Mouse (Mus musculus) bone marrow macrophage, adult 2 months (primary cell): Measurements from ENCODE around the gene Ifnar2. TPM values are rescaled to one million over a fixed set of nuclear protein-coding genes. Genes with fewer than 3 reads are reported as not detected.
A peak's percentile ranks its signal among the peaks of the same experiment; 100 is the strongest.

Experiments used
- H3K27ac ChIP-seq: 2 replicates; pipeline ENCODE4 v1.5.1; 2012; ENCODE audit warnings: low read depth, low read length; ENCODE audit not compliant: insufficient read depth
- H3K4me1 ChIP-seq: 2 replicates; pipeline ENCODE4 v1.6.1; 2012; ENCODE audit warnings: low read length; ENCODE audit not compliant: control insufficient read depth, insufficient read depth
- H3K4me3 ChIP-seq: 2 replicates; pipeline ENCODE4 v1.5.1; 2012; ENCODE audit warnings: mild to moderate bottlenecking, low read length, moderate library complexity; ENCODE audit not compliant: insufficient read depth
- CTCF ChIP-seq: IDR thresholded peaks from 2 replicates; pipeline ENCODE4 v1.5.1; 2012; ENCODE audit warnings: low read depth, mild to moderate bottlenecking, low read length, moderate library complexity
- POLR2A ChIP-seq: IDR thresholded peaks from 2 replicates; pipeline ENCODE4 v1.6.1; 2012; ENCODE audit warnings: mild to moderate bottlenecking, low read depth, low read length, borderline replicate concordance
- polyA plus RNA-seq: library from polyadenylated mRNA; stranded (reverse); fragments of >200 nt; gene quantifications from 2 replicates; pipeline ENCODE4 v1.2.4, GENCODE M21; 2012; ENCODE audit not compliant: missing spikeins, insufficient read depth, insufficient read length

Ifnar2 gene
- polyA plus RNA-seq, result 237 and 238 TPM in 2 replicates

DNA sequence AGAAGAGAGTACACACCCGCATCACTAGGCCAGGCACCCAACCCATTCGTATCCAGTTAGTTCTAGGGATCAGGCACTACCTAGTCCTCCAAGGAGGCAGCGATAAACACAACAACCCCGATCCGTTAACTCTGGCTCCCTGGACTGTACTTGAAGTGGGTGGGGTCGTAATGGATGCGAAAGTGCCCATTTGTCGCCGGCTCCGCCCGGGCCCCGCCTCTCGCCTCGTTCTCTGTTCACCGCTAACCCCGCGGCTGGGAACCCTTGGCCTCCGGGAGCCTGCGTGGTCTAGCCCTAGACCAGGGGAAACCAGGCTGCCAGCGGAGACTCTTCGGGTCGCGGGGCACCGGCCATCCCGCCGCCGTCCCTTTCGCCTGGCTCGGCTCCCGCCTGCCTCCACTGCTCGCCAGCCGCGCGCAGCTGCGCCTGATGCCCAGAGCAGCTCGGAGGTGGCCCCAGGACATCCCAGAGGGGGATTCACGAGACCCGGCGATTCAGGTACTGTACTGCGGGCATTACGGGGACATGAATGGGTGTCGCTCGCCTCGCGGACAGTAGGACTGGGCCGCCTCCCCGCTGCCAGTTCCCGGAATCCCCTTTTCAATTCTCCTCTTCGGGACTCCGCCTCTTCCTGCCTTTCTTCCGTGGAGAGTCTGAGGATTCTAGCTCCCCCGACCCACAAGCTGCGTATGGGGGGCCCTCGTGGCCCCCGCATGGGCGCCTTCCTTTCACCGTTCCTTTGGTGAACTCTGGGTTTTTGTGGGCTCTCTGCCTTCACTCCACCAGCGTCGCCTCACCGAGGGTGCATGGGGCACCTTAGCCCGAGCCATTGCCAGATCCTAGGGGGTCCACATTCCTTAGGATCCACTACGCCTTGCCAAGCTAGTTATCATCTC is at the start of gene Ifnar2:
Gene Ifnar2, plus strand, starts transcription at position 207 of the 896 bp plus-strand sequence.
- Histone ChIP-seq H3K27ac (peak within 1 kb of the TSS; percentile 98), H3K4me1 (peaks cover 8% of the 10 kb centered on the region)
- no peak for TF ChIP-seq CTCF
- no peak; the same call in 1 of the 2 replicates for TF ChIP-seq POLR2A

DNA sequence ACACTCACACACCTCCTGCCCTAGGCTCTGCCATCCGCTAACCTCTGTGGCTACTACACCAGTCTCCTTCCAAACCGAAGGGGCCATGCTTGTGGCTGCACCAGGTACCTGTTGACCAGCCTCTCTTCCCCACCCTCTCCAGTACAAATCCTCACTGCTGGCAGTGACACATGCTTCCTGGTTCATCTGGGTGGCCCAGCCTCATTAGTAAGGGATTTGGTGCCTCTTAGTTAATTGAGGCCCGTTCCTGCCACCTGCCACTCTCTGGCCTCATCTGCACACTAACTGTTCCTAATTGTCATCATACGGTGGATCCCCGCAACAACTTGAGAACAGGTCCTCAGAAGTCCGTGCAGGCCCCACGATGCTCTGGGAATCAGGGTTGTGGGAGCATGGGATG is 45.0 kb upstream of the Ifnar2 start:
- H3K4me3 ChIP-seq, result no peak overlapping the region
- TF ChIP-seq CTCF (no peak), POLR2A (no peak)
- H3K27ac ChIP-seq, result no peak overlapping the region
- no peaks in the 10 kb centered on the region for H3K4me1 ChIP-seq

More for the DNA sequence above, at the start of gene Ifnar2:
- peak within 1 kb of the TSS; percentile 98 for H3K4me3 ChIP-seq

DNA sequence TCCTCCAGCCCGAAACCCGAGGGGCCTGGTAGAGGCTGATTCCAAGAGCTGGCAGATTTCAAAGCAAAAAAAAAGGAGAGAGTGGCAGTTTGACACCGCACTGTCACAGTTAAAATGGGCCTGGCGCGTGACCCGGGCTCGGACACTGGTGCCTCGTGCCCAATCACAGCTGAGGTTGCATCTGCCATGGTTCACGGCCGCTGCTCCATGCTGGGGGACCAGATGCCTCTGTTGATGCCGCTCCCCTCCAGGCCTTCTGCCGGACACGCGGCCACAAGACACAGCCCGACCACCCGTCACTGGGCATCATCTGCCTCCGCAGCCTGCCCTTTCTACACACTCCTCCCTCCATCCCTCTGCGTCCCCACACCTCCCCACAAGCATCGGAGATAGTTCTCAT is 43.7 kb upstream of the Ifnar2 start:
- TF ChIP-seq CTCF, result no peak
- TF ChIP-seq POLR2A, result no peak
- Histone ChIP-seq H3K4me1 (no peaks in the 10 kb centered on the region), H3K27ac (no peak overlapping the region), H3K4me3 (no peak overlapping the region)

DNA sequence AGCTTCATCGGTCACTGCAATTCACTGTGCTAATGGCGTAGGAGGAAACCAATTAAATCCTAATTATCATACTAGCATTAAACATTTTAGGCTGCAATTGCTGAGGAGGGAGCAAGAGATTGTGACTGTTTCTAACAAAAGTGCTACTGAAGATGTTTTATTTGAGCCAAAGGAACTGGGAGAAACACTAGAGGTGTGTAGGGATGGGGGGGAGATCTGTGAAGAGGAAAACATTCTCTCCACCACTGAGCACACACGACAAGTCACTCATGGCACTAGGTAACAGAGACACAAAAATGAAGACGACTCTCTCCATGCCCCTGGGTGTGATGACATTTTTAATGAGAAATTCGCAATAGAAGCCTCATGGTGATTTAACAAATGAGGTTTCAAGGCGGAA is 42.1 kb upstream of the Ifnar2 start:
- no peak overlapping the region for H3K4me3 ChIP-seq
- H3K4me1 ChIP-seq, result no peaks in the 10 kb centered on the region
- no peak overlapping the region for H3K27ac ChIP-seq
- TF ChIP-seq CTCF (no peak), POLR2A (no peak)

DNA sequence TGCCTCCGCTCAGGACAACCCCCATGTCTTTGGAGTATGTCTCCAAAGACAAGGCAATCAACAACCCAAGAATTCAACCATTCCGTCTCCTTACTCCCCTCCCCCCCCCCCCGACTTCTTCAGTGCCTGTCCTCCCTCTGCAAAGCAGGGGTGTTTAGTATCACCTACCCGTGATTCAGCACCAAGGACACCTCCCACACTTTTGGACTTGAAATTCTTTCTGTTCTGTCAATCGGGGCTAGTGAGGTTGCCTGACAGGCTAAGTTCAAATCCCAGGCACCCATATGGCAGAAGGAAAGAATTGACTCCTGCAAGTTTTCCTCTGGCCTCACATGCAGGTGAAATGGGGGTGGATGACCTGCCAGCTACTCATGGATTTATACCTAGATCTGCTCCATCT is 41.4 kb upstream of the Ifnar2 start:
- H3K4me3 ChIP-seq, result no peak overlapping the region
- TF ChIP-seq CTCF (no peak), POLR2A (no peak)
- no peaks in the 10 kb centered on the region for H3K4me1 ChIP-seq
- no peak overlapping the region for H3K27ac ChIP-seq

DNA sequence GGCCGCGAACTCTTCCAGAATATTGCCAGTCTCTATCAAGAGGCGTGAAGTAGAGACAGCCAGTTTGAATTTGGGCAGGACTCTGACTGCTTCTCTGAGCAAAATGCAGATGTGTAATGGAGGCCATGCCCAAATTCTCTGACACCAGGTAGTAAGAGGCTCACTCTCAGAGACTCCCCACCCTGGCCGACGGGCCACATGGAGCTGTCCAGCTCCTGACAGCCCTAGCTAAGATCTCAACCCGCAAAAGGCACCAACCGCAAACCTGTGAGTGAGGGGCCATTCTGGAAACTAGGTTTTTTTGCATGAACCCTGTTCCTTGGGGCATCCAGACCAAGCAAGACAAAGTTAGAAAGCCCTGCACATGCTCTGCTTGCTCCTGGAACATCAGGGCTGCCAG is 39.7 kb upstream of the Ifnar2 start:
- TF ChIP-seq CTCF (no peak), POLR2A (no peak)
- H3K4me3 ChIP-seq, result no peak overlapping the region
- no peaks in the 10 kb centered on the region for H3K4me1 ChIP-seq
- H3K27ac ChIP-seq, result no peak overlapping the region

DNA sequence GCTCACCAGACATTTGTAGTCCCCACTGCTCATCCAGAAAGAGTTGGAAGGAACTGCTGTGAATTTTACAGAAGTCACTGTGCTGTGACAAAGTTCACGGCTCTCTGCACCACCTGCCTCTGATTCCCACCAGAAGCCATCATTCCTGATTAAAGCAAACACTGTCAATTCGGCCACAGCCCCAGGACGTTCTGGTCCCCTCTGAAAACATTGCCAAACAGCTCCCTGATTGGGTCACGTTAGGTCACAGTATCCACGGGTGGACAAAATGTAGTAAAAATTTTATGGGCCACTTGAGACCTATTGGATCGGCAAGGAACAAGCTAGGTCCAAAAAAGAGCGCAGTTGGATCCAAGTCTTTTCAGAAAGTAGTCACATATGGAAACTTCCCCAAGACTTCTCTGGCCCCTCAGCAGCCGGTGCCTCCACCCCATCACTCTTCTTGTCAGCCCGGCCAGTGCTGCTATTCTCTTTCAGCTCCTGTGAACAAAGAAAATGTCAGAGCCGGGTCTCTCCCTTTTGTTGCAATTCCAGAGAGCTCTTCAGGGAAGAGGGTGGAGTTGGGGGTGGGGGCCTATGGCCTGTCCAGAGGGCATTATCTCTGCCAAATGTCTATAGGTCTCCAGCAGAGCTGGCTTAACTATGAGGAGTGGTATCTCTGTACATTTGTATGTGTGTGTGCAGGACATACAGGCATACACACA is 38.2 kb upstream of the Ifnar2 start:
- H3K27ac ChIP-seq, result no peak overlapping the region
- H3K4me1 ChIP-seq, result no peaks in the 10 kb centered on the region
- no peak overlapping the region for H3K4me3 ChIP-seq
- TF ChIP-seq POLR2A (no peak), CTCF (no peak)

DNA sequence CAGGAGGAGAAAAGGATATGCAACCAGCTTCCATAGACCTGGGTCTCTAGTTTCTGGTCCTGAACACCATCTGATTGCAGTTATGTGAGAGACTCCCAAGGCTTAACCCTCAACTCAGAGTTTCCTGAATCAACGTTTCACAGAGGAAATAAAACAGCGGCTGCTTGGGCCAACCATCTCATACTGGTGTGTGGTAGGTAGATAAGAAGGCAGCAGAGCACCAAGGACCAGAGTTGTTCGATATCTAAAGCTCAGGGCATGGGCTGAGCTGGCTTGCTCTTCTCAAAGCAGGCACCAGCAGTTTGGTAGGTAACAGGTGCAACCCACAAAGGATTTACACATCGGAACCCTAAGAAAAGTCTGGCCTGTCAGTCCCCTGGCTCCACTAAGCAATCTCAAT is 35.8 kb upstream of the Ifnar2 start:
- no peak overlapping the region for H3K4me3 ChIP-seq
- H3K27ac ChIP-seq, result no peak overlapping the region
- H3K4me1 ChIP-seq, result no peaks in the 10 kb centered on the region
- TF ChIP-seq CTCF, result no peak
- TF ChIP-seq POLR2A, result no peak

DNA sequence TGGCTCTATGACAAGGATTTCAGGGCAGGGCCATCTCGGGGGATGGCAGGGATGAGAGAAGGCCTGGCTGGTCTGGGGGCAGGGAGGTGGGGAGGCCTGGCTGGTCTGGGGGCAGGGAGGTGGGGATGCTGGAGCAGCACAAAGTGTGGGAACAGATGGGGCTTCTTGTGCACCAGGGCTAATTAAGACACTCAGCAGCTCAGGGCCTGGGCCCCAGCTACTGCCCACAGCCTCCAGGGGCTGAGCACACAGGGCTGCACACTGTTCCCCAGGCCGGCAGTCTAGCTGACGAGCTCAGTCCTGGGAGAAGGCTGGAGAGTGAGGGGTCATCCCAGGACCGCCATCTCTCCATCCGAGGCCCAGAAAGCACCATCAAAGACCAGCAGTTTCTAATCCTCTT is 35.1 kb upstream of the Ifnar2 start:
- H3K4me3 ChIP-seq, result no peak overlapping the region
- H3K27ac ChIP-seq, result no peak overlapping the region
- no peak for TF ChIP-seq POLR2A
- no peak for TF ChIP-seq CTCF
- no peaks in the 10 kb centered on the region for H3K4me1 ChIP-seq

DNA sequence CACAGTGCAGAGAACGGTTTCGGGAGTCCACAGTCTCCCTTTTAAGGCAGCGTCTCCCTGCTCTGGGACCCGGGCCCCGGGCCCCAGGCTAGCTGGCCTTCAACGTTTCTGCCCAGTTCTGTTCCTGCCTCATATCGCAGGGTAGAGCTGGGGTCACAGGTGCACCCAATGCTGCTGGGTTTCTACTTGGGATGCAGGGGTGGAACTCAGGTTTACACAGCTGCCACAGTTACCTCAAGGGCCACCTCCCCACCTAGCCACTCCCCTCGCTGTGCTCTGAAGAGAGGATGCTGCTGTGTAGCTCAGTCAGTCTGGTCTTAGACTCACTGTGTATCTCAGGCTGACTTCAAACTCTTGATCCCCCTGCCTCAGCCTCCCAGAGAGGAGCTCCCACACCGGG is 26.1 kb upstream of the Ifnar2 start:
- no peak overlapping the region; the same call in 1 of the 2 replicates for H3K27ac ChIP-seq

More for the DNA sequence above, 26.1 kb upstream of the Ifnar2 start:
- no peak for TF ChIP-seq CTCF
- TF ChIP-seq POLR2A, result no peak
- Histone ChIP-seq H3K4me1 (peaks cover 13% of the 10 kb centered on the region), H3K4me3 (no peak overlapping the region)
